Mouse (Mus musculus): Measurements from ENCODE around the gene Gpr18. TPM values are rescaled to one million over a fixed set of nuclear protein-coding genes. Genes with fewer than 3 reads are reported as not detected.

Gene Gpr18
- polyA plus RNA-seq, 1 experiment: 6.5 TPM

DNA sequence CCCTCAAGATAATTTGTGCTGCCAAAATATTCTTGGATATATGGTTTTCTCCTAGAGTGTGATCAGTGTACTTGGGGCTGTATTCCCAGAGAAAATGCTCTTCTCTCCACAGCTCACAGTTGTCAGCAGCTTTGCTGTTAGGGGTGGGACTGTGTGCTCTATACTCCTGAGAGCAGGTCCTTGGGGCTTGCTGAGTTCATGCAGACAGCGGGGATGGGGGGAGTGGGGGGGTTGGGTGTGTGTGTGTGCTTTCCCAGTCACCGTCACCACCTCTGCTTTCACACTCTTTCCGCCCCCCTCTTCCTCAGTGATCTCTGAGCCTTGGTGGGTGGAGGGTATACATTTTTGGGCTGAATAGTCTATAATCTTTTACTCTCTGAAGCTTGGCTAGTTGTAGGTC lies 16.5 kb downstream of the Gpr18 start:
- Histone ChIP-seq H3K4me1 (ENCODE audit: control insufficient read depth, insufficient read depth, low read length) (peaks cover 28% of the 10 kb centered on the region), H3K4me3 (ENCODE audit: insufficient read depth, low read length) (no peak overlapping the region), H3K27ac (ENCODE audit: insufficient read depth, low read depth, low read length) (no peak overlapping the region)
- TF ChIP-seq CTCF (IDR thresholded peaks at IDR 0.05; ENCODE audit: low read depth, low read length) (no peak), POLR2A (IDR thresholded peaks at IDR 0.05; ENCODE audit: borderline replicate concordance, low read depth, low read length) (no peak)

DNA sequence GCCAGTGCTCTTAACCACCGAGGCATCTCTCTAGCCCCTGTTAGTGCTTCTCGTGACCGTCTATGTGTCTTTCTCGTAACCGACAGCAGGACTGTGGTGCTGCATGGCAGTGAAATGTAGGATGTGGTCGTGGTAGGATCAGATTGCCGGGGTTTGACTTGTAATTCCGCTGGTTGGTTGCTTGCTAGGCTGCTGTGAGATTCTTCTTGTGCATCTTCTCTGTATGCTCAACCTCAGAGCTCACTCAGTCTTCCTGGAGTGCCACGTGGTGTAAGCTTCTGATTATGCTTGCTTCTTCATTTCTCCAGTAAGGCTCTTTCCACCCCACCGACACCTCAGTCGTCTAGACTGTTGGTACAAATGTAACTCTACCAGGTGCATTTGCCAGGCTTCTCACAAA lies 17.1 kb downstream of the Gpr18 start:
- TF ChIP-seq POLR2A (IDR thresholded peaks at IDR 0.05; ENCODE audit: borderline replicate concordance, low read depth, low read length) (no peak), CTCF (IDR thresholded peaks at IDR 0.05; ENCODE audit: low read depth, low read length) (no peak)
- Histone ChIP-seq H3K4me3 (ENCODE audit: insufficient read depth, low read length) (no peak overlapping the region), H3K4me1 (ENCODE audit: control insufficient read depth, insufficient read depth, low read length) (peaks cover 25% of the 10 kb centered on the region), H3K27ac (ENCODE audit: insufficient read depth, low read depth, low read length) (no peak overlapping the region)

DNA sequence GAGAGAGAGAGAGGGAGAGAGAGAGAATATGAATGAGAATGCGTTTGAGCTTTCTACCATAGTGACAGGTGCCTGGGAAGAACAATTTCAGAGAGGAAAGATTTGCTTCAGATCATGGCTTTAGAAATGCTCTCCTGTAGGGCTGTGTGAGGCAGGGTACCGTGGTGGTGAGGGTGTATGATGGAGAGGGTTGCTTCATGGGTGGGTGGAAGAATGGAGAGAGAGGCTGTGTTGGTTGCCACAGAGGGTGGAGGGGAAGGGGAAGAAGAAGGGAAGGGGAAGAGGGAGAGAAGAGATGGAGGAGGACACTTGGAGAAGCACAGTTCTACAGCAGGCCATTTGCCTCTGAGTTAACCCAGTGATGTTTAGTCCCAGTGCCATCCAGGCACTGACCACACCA lies 17.8 kb downstream of the Gpr18 start:
- no peak for TF ChIP-seq POLR2A (IDR thresholded peaks at IDR 0.05; ENCODE audit: borderline replicate concordance, low read depth, low read length)
- no peak for TF ChIP-seq CTCF (IDR thresholded peaks at IDR 0.05; ENCODE audit: low read depth, low read length)
- Histone ChIP-seq H3K27ac (ENCODE audit: insufficient read depth, low read depth, low read length) (no peak overlapping the region), H3K4me3 (ENCODE audit: insufficient read depth, low read length) (no peak overlapping the region), H3K4me1 (ENCODE audit: control insufficient read depth, insufficient read depth, low read length) (peaks cover 19% of the 10 kb centered on the region)

DNA sequence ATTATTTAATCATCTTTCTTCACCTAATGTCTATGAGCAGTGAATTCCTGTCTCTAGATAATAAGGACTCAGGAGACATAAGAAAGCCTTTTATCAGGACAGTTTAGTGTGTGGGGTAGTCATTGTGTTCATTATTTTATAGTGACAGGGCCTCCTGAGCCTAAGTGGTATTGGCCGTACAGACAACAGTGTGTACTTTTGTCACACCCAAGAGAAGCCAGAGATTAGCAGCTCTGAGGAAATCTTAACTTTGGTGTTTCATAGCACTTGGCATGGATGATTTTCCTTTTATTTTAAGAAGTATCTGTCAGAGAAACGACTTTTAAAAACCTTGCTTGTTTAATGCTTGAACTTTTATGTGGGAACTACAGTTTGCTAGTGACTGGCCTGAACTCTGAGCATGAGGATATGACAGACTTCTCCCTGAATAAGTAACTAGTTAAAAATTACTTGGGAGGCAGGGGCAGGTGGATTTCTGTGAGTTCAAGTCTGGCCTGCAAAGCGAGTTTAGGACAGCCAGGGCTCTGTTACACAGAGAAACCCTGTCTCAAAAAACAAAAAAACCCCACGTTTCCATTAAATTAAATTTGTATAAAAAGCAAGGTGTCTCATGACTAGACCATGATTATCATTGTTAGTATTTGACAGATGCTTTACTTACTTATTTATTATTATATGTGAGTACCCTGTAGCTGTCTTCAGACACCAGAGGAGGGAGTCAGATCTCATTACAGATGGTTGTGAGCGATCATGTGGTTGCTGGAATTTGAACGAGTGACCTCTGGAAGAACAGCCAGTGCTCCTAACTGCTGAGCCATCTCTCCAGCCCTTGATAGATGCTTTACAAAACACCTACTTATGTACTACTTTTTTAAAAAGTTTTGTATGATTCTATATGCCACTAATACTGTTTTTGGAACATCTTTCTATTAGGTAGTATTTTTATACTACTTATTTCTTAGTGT lies 19.2 kb downstream of the Gpr18 start:
- Histone ChIP-seq H3K27ac (ENCODE audit: insufficient read depth, low read depth, low read length) (no peak overlapping the region), H3K4me3 (ENCODE audit: insufficient read depth, low read length) (no peak overlapping the region), H3K4me1 (ENCODE audit: control insufficient read depth, insufficient read depth, low read length) (peaks cover 19% of the 10 kb centered on the region)
- TF ChIP-seq CTCF (IDR thresholded peaks at IDR 0.05; ENCODE audit: low read depth, low read length): no peak
- no peak for TF ChIP-seq POLR2A (IDR thresholded peaks at IDR 0.05; ENCODE audit: borderline replicate concordance, low read depth, low read length)

DNA sequence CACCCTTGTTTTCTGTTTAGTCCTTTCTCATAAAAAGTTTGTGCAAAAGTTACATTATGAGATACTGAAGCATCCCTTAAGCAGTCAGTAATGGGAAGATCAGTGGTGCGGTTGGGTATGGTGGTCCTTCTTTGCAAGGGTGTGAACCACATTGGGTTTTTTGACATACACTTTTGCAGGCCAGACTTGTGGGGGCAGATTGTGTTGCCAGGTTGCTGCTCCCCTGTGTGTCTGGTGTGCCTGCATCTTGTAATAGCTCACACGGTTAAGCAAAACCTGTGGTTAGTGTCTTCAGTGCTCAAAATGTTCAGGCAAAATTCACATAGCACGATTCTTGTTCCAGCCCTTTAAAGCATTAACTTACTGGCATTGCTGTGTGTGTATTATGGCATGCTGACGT lies 20.3 kb downstream of the Gpr18 start:
- TF ChIP-seq POLR2A (IDR thresholded peaks at IDR 0.05; ENCODE audit: borderline replicate concordance, low read depth, low read length) (no peak), CTCF (IDR thresholded peaks at IDR 0.05; ENCODE audit: low read depth, low read length) (no peak)
- Histone ChIP-seq H3K4me3 (ENCODE audit: insufficient read depth, low read length) (no peak overlapping the region), H3K27ac (ENCODE audit: insufficient read depth, low read depth, low read length) (no peak overlapping the region), H3K4me1 (ENCODE audit: control insufficient read depth, insufficient read depth, low read length) (peaks cover 19% of the 10 kb centered on the region)

DNA sequence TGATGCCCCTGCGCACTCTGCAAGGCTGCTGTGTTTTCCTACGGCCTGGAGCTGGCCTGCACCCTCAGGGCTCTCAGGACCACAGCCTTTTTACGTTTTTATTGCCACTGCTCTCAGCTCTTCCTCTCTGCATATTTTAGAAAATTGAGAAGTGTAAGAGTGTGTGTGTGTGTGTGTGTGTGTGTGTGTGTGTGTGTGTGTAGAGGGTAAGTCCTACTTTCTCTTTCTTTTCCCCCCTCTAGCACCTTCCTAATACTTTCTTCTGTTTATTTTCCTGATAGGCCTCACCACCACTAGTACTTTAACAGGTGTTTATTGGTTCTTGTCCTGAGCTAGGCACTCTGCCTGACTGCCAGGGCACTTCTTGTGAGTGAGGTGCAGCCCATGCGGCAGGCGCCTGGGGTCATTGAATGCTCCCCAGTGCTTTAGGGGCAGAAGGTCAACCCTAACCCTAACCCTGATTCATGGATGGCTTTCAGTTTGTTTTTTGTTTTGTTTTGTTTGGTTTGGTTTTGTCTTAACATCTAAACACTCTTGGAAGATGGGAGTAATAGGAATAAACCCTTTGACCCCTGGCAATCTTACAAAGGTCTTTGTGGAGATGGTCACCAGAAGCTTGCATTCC lies 21.0 kb downstream of the Gpr18 start:
- Histone ChIP-seq H3K4me1 (ENCODE audit: control insufficient read depth, insufficient read depth, low read length) (peaks cover 19% of the 10 kb centered on the region), H3K27ac (ENCODE audit: insufficient read depth, low read depth, low read length) (no peak overlapping the region), H3K4me3 (ENCODE audit: insufficient read depth, low read length) (no peak overlapping the region)
- TF ChIP-seq CTCF (IDR thresholded peaks at IDR 0.05; ENCODE audit: low read depth, low read length) (no peak), POLR2A (IDR thresholded peaks at IDR 0.05; ENCODE audit: borderline replicate concordance, low read depth, low read length) (no peak)

DNA sequence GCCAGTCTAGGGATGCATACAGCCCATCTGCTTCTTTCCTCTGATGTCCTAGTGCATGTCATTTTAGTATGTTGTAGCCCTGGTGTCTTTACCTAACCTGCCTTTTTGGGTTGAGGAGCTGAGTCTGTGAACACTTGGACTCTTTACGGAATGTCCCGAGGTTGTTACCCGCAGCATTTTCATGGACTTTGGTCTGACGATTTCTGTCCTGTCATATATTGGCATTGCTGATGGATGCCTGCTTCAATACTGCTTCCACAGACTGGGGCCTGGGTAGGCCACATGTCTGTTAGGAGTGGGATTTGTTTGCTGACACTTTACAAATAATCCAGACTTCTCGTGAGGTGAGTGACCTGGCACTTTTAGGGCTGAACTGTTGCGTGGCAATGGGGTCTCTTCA lies 21.8 kb downstream of the Gpr18 start:
- Histone ChIP-seq H3K27ac (ENCODE audit: insufficient read depth, low read depth, low read length) (no peak overlapping the region), H3K4me3 (ENCODE audit: insufficient read depth, low read length) (no peak overlapping the region), H3K4me1 (ENCODE audit: control insufficient read depth, insufficient read depth, low read length) (peaks cover 19% of the 10 kb centered on the region)
- no peak for TF ChIP-seq POLR2A (IDR thresholded peaks at IDR 0.05; ENCODE audit: borderline replicate concordance, low read depth, low read length)
- no peak for TF ChIP-seq CTCF (IDR thresholded peaks at IDR 0.05; ENCODE audit: low read depth, low read length)

DNA sequence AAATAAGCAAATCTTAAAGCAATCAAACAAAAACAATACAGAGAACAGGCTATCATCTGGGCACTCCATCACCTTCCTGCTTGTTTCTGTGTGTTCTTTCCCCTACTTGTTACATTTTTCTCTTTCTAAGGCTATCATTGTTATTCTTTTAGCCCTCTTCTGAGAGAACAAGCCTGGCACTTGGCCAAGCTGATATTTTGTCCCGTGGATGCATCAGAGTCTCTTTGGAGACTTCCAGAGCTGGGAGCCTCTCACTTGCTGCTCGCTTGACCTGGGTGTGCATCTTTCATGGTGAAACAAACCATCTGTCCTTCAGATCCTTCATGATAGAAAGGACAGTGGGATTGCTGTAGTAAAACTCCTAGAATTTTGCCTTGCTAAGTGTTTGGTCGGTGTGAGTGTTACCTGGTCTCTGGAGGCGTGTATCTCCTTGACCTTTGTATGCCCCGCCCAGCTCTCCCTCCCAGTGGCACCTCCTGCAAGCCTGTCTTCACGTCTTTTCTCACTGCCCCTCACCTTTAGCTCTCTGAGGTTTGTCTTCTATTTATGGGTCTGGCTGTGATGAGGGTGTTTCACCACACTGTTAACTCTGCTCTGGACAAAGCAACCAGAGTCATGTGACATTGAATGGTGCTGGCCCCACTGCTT lies 31.3 kb downstream of the Gpr18 start:
- no peak overlapping the region for H3K4me3 ChIP-seq (ENCODE audit: insufficient read depth, low read length)
- TF ChIP-seq POLR2A (IDR thresholded peaks at IDR 0.05; ENCODE audit: borderline replicate concordance, low read depth, low read length): no peak
- no peak overlapping the region for H3K27ac ChIP-seq (ENCODE audit: insufficient read depth, low read depth, low read length)
- H3K4me1 ChIP-seq (ENCODE audit: control insufficient read depth, insufficient read depth, low read length): peaks cover 38% of the 10 kb centered on the region

DNA sequence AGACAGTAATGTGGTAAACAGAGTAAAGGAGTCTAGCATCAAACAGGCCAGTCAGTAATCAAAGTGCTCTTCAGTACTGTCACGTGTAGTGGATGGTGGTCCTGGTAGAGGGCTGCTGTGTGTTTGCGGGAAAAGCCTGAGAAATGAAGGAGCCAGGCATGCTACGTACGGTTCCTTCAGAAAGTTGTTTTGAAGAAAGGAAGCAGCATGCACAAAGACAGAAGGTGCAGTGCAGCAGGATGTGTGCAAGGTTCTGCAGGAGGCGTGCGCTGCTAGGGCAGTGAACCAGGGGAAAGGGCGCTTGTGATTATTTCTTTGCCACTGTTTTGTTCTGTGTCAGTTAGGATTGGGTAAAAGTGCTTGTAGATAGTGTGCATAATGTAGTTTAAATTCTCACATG lies 34.4 kb downstream of the Gpr18 start:
- no peak overlapping the region for H3K4me3 ChIP-seq (ENCODE audit: insufficient read depth, low read length)
- no peak for TF ChIP-seq POLR2A (IDR thresholded peaks at IDR 0.05; ENCODE audit: borderline replicate concordance, low read depth, low read length)
- no peak for TF ChIP-seq CTCF (IDR thresholded peaks at IDR 0.05; ENCODE audit: low read depth, low read length)
- peaks cover 35% of the 10 kb centered on the region for H3K4me1 ChIP-seq (ENCODE audit: control insufficient read depth, insufficient read depth, low read length)
- no peak overlapping the region for H3K27ac ChIP-seq (ENCODE audit: insufficient read depth, low read depth, low read length)
